Mouse (Mus musculus) left cerebral cortex, adult 2 months (tissue): ENCODE data around the gene Exosc1. TPM values are rescaled to one million over a fixed set of nuclear protein-coding genes. Genes with fewer than 3 reads are reported as not detected.
"Not testable (repeated sequence)": the region's sequence is repeated elsewhere in the genome, so short reads cannot be mapped to it uniquely, and the experiment has no call there.

Experiments used
- DNase-seq, 2 experiments: peaks; one replicate each; pipeline ENCODE4 v3.0.0; 2021 to 2022; ENCODE audit warnings: low spot score in 2 of 2, mixed read lengths in 1 of 2; ENCODE audit errors: extremely low spot score in 1 of 2
- H3K27ac ChIP-seq: fragments of 200-600 bp; 2 replicates; pipeline ENCODE4 v1.8.1; 2022
- H3K4me3 ChIP-seq: fragments of 200-600 bp; 2 replicates; pipeline ENCODE4 v1.8.1; 2022
- CTCF ChIP-seq: fragments of 200-600 bp; IDR thresholded peaks from 2 replicates; pipeline ENCODE4 v1.8.1; 2022; ENCODE audit warnings: antibody characterized with exemption, mild to moderate bottlenecking, moderate library complexity
- intact Hi-C: fragments of 180-260 bp; cut with DNase I; formaldehyde crosslinking; loops from one replicate; pipeline ENCODE4 v1.15.1; 2025
- total RNA-seq, 2 experiments: library from RNA; stranded (reverse); gene quantifications; 2 replicates each; pipeline ENCODE4 v1.2.3; 2021

The Exosc1 gene
- total RNA-seq, 2 experiments from 2014 or later = 22.7 to 27.9 TPM

GRCm38 (mm10) chr19:41943841-41944240 lies 10.6 kb upstream of the Exosc1 start:
- no peak for TF ChIP-seq CTCF
- no peak overlapping the region for H3K4me3 ChIP-seq
- no peak overlapping the region for H3K27ac ChIP-seq
- DNase-seq = no peak
- intact Hi-C loops = no loop called here

- no peak for DNase-seq
- Histone ChIP-seq H3K27ac (no peak overlapping the region), H3K4me3 (no peak overlapping the region)
- intact Hi-C loops = no loop called here
- TF ChIP-seq CTCF = no peak
Measured at GRCm38 (mm10) chr19:41938539-41938938, 5.3 kb upstream of the Exosc1 start.

- H3K4me3 ChIP-seq = no peak overlapping the region
- intact Hi-C loops = no loop called here
- TF ChIP-seq CTCF = no peak
- no peak overlapping the region for H3K27ac ChIP-seq
- no peak for DNase-seq
Measured at GRCm38 (mm10) chr19:41935921-41936320, 2.7 kb upstream of the Exosc1 start.

GRCm38 (mm10) chr19:41934124-41934523 lies 901 bp upstream of the Exosc1 start:
- intact Hi-C loops = no loop called here
- H3K27ac ChIP-seq = no peak overlapping the region; the same call in 1 of the 2 replicates
- no peak for TF ChIP-seq CTCF
- peak overlapping the region; percentile 86 for H3K4me3 ChIP-seq
- no peak for DNase-seq

GRCm38 (mm10) chr19:41932686-41933085 lies 537 bp downstream of the Exosc1 start:
- DNase-seq = no peak
- intact Hi-C loops = no loop called here
- no peak for TF ChIP-seq CTCF
- Histone ChIP-seq H3K4me3 (peak overlapping the region; percentile 86), H3K27ac (peak overlapping the region; percentile 71)

- TF ChIP-seq CTCF = no peak
- intact Hi-C loops = no loop called here
- H3K27ac ChIP-seq = no peak overlapping the region
- DNase-seq = no peak
- no peak overlapping the region for H3K4me3 ChIP-seq
Measured at GRCm38 (mm10) chr19:41920412-41921067, 12.7 kb downstream of the Exosc1 start.

- intact Hi-C loops = no loop called here
- H3K27ac ChIP-seq = no peak overlapping the region
- no peak overlapping the region for H3K4me3 ChIP-seq
- DNase-seq = no peak
- no peak for TF ChIP-seq CTCF
Measured at GRCm38 (mm10) chr19:41919471-41919870, 13.8 kb downstream of the Exosc1 start.

- Histone ChIP-seq H3K4me3 (no peak overlapping the region), H3K27ac (no peak overlapping the region)
- no peak for TF ChIP-seq CTCF
- intact Hi-C loops = no loop called here
- DNase-seq = no peak
Measured at GRCm38 (mm10) chr19:41916853-41917252, 16.4 kb downstream of the Exosc1 start.

GRCm38 (mm10) chr19:41915294-41915693 lies 17.9 kb downstream of the Exosc1 start:
- DNase-seq = no peak
- Histone ChIP-seq H3K27ac (no peak overlapping the region), H3K4me3 (no peak overlapping the region)
- no peak for TF ChIP-seq CTCF
- intact Hi-C loops = no loop called here

- peak; percentile 26 for TF ChIP-seq CTCF
- H3K27ac ChIP-seq, H3K4me3 ChIP-seq, intact Hi-C loops, DNase-seq: not testable (repeated sequence)
Measured at GRCm38 (mm10) chr19:41914592-41914882, 18.7 kb downstream of the Exosc1 start.

GRCm38 (mm10) chr19:41913774-41914591 lies 19.2 kb downstream of the Exosc1 start:
- TF ChIP-seq CTCF = no peak
- no peak overlapping the region; the same call in 1 of the 2 replicates for H3K27ac ChIP-seq
- intact Hi-C loops = no loop called here
- H3K4me3 ChIP-seq = peak overlapping the region; percentile 99
- no peak for DNase-seq

GRCm38 (mm10) chr19:41912121-41913080 lies 20.8 kb downstream of the Exosc1 start:
- intact Hi-C loops = no loop called here
- peak; percentile 27 to 35 for DNase-seq
- Histone ChIP-seq H3K27ac (peak overlapping the region; percentile 96), H3K4me3 (peak overlapping the region; percentile 99)
- no peak; the same call in none of the 2 replicates for TF ChIP-seq CTCF
